Mouse (Mus musculus) cerebellum, postnatal 10 days (tissue): ENCODE results near the gene Vsig10.
"Not testable (repeated sequence)": the region's sequence is repeated elsewhere in the genome, so short reads cannot be mapped to it uniquely, and the experiment has no call there.

Experiments
- DNase-seq, 2 experiments: peaks; one replicate each; pipeline ENCODE4 v3.0.0; 2021; ENCODE audit warnings: mixed read lengths in 2 of 2

Gene Vsig10

DNA sequence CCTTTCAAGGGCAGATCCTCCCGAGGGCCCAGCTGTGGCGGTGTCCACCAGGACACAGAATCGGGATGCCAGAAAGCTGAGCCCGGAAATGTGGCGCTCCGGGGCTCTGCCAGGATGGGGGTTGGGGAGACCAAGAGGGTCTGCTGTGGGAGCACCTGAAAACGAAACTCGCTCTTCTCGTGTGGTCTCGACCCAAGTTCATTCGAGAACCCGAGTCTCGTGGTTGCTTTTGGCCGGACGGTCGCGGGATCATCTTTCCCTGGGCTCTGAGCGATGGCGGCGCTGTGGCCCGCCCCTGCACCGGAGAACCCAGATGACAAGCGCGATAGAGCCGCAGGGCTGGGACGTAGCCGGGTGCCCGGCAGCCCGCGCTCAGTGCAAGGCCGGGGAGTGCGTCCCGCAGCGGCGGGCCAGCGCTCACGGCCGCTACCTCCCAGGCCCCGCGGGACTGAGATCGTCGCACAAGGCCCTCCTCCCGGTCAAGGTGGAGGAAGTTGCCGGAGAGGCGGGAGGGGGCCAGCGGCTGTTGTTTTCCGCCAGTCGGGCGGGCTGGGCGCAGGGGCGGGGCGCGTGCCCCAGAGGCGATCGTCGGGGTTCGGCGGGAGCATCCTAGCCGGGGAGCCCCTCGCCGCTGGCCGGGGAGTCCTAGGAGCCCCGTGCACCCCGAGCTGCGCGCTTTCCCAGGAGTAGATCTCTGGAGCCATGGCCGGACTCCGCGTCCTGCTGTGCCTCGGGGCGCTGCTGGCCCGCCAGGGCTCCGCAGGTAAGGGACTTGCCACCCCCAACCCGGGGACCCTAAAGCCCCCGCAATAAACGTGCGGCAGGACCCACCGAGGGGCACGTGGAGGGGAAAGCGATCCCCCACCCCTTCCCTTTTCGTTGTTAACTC is at the start of gene Vsig10:
Vsig10 (plus strand) TSS at position 343 of the 889 bp plus-strand sequence.
- DNase-seq = peak; percentile 66 to 68

DNA sequence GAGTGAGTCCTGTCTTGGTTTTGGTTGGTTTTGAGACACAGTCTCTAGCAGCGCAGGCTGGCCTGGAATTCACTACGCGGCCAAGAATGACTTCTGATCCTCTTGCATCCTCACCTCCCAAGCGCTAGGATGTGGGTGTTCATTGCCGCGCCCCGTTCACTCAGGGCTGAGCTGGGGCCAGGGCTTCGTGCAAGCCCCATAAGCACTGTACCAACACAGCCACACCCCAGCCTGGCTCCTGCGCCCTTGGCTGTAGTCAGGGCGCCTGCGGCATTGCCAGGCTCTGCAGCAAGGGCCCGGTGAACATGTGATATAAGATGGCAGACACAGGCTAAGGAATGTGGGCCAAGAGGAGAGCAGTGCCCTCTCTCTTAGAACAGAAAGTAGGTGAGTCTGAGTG is 49.5 kb upstream of the Vsig10 start:
- DNase-seq = no peak

DNA sequence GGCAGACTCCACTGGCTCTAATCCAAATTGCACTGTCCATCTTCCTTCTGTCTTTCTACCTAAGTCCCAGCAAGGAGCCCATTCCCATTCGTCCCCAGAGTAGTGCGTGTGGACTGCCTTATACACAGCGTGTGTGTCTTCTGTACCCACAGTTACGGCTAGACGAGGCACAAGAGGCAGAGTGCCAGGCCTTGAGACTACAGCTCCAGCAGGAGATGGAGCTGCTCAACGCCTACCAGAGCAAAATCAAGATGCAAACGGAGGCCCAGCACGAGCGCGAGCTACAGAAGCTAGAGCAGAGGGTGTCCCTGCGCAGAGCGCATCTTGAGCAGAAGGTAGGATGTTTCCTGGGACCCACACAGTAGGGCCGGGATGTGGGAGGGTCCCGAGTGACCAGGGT is 46.9 kb upstream of the Vsig10 start:
- peak; percentile 43 to 46 for DNase-seq

DNA sequence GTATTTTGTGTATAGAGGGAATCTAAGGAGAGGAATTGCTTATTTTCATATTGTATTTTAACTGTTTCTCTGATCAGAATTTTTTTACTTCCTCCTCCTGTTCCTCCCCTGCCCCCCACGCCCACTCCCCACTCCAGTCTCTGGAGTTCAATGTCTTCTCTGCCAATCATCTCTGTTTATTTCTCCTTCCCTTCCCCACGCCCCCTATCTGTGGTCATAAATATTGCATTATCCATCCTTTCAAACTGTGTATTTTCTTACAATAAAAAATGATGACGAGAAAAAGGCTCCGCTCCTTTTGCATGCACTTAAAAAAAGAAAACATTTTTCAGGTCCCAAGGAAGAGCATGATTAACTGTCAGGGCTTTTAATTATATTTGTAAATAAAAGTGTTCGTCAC is 44.1 kb upstream of the Vsig10 start:
- peak; percentile 35 to 74 for DNase-seq

DNA sequence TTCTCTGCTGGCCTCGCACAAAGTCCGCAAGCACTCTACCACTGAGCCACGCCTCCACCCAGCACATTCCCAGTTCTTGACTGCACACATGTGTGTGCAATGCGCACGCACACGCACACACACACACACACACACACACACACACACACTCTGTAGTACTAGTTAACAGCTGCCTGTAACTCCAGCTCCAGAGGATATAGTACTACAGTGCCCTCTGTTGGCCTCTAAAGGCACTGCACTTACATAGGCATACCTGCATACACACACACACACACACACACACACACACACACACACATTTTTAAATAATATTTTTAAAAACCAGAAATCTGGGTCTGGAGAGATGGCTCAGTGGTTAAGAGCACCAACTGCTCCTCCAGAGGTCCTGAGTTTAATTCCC is 41.1 kb upstream of the Vsig10 start:
- DNase-seq = no peak

GRCm38 (mm10) chr5:117278809-117279668 is 39.8 kb upstream of the Vsig10 start:
- no peak for DNase-seq

GRCm38 (mm10) chr5:117279669-117280050 is 39.2 kb upstream of the Vsig10 start:
- no peak for DNase-seq

GRCm38 (mm10) chr5:117281536-117281935 is 37.3 kb upstream of the Vsig10 start:
- DNase-seq = no peak

DNA sequence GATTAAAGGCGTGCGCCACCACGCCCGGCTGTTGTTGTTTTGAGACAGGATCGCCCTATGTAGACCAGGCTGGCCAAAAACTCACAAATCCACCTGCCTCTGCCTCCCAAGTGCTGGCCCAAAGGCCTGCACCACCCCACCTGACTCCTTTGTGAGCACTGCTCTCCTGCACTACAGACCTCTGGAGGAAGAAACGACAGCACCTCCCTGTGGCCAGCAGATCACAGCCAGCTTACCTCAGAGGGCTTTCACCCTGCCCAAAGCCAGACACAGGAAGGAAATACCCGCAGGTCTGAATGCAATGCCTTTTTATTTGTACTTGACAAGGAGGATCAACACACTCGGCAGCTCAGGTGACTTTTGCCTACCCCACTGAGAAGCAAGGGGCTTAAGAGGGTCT is 36.5 kb upstream of the Vsig10 start:
- no peak for DNase-seq

DNA sequence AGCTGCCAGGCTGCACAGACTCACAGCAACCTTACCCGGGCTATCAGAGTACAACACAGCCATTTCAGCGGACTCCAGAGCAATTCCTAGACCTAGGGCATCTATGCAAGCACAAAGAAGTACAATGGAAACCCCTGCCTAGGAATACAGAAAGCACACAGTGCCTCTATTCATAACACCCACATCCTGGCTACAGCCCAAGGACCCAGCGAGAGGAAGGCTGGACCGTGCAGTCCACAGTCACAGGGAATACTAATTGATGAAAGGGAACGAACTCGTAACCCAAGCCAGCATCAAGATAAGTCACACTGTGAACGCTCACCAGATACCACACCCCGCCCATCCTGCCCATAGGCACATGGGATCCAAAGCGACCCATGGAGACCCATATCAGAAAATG is 34.9 kb upstream of the Vsig10 start:
- DNase-seq = peak in 1 of 2 experiments; percentile 66

GRCm38 (mm10) chr5:117284682-117285081 is 34.2 kb upstream of the Vsig10 start:
- DNase-seq = peak in 1 of 2 experiments; percentile 41

GRCm38 (mm10) chr5:117285266-117285665 is 33.6 kb upstream of the Vsig10 start:
- DNase-seq = no peak

DNA sequence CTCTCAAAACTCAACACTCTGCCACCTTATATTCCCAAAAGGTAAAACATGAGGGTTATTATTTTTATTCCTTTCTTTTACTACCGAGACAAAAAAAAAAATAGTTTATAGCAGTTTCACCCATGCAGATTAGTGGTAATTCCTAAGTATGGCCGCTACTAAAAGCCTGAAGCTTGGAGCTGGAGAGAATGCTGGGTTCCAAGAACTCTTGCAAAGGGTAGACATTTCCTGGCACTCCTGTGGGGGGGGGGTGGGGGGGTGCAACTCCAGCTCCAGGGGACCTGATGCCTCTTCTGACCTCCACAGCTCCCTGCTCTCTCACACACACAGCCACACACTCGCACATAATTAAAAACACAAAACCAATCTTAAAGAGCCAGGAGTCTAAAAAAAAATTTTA is 32.6 kb upstream of the Vsig10 start:
- DNase-seq = no peak

DNA sequence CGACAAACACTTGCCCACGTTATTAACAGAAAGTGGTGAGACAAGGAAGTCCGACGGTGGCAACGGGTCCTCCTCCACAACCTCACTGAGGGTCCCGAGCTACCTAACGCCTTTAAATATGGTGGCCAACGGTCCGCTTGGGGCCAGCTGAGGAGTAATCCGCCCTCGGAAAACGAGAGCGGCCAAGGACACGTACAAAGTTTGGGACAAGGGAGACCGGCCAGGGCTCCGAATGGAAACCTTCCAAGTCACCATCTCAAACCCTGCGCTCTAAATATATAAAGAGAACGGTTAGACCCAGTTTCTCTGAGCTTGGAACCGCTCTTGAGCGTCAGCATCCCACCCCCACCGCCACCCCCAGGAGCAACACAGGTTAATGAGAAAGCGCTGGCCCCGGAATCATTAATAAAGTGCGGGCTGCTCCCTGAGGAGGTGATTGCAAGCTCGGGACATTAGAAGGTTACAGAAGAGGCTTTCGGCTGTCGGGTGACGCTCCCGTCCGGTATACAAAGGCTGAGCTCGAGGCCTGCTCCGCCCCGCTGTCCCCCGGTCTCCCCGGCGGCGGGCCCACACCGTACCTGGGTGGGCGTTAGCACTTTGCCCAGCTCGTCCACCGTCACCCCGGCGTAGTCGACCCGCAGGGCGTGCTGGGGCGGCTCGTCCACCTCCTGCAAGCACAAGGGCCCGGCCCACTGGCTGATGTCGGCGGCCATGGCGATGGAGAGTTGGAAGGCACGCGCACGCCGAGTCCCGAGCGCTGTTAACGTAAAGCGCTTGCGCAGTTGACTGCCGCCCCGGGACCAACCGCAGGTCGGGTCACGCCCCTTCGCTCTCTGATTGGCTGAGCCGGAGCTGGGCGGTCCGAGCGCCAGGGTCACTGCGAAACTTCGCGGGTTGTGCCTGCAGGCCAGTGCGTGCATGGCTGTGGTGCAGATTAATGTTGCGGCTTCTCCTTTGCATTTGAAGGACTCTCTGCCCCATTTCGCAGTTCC is 31.8 kb upstream of the Vsig10 start, which contains the start of gene Pebp1:
Pebp1 (minus strand) TSS at position 795 of the 992 bp plus-strand sequence.
- peak; percentile 98 for DNase-seq

- DNase-seq = no peak
These were observed 29.2 kb upstream of the Vsig10 start for GRCm38 (mm10) chr5:117289646-117290045.

DNA sequence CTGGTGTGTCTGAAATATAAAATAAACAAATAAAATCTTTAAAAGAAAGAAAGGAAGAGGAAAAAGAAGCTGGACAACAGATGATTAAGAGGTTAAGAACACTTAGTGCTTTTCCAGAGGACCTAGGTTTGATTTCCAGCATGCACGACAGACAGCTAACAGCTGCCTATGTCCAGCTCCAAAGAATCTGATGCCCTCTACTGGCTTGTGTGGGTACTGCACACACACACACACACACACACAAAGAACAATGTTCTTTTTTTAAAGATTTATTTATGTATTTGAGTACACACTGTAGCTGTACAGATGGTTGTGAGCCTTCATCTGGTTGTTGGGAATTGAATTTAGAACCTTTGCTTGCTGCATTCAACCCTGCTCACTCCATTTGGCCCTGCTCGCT is 28.8 kb upstream of the Vsig10 start:
- DNase-seq = no peak

- no peak for DNase-seq
These were observed 27.6 kb upstream of the Vsig10 start for GRCm38 (mm10) chr5:117291312-117291711.

DNA sequence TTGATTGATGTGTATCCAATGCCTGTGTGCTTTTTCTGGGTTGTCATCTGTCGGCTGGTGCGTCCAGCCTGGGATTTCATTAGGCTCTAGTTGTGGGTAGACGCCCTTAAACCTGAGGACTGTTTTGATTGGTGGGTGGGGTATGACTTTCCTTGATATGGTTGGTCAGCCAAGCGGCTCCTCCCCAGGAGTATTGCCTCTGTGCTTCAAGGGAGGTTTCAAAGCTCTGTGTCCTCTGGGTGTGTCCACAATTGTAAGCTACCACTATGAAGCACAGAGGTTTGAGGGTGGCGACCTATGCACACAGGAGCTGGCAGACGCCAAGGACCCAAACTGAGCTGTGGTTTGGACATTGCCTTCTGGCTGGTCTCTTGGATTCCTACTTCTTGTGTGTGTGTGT is 26.3 kb upstream of the Vsig10 start:
- no peak for DNase-seq

- DNase-seq = not testable (repeated sequence)
These were observed 25.1 kb upstream of the Vsig10 start for GRCm38 (mm10) chr5:117293776-117294175.

DNA sequence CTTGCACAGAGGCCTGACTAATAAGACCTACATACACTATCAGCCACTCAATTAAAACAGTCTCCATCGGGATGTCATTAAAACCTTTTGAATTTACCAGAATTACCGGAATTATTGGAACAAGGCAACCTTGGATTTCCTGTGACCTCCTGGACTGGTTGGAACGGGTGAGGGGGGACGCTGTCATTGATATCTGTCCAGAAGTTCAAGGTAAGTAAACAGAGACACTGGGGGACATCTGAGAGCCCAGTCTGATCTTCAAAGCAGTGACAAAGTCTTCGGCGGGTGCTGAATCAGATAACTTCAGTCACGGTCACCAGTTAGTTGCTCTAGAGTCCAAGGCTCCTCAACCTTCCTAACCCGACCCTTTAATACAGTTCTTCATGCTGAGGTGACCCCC is 23.9 kb upstream of the Vsig10 start:
- no peak for DNase-seq

GRCm38 (mm10) chr5:117302899-117303298 is 16.0 kb upstream of the Vsig10 start:
- DNase-seq = no peak
